Mouse (Mus musculus): ENCODE measurements around the gene P2ry14.
"Not testable (repeated sequence)": the region's sequence is repeated elsewhere in the genome, so short reads cannot be mapped to it uniquely, and the experiment has no call there.

Gene P2ry14

DNA sequence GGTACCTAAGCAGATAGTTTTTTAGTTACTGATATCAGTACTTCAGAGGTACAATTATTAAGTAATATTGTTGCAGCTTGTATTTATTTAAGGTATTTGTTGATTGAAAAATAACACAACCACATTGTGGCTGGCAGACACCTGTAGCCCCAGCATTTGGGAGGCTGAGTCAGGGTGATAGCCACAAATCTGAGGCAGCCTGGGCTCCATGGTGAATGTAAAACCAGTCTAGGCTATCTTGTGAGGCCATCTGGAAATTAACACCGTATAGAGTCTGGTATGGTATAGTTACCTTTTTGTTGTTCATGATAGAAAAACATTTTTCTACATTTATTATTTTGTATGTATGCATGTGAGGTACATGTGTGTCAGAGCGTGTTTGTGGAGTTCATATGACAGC, 51.3 kb downstream of the P2ry14 start:
- peak; percentile 70 for DNase-seq

DNA sequence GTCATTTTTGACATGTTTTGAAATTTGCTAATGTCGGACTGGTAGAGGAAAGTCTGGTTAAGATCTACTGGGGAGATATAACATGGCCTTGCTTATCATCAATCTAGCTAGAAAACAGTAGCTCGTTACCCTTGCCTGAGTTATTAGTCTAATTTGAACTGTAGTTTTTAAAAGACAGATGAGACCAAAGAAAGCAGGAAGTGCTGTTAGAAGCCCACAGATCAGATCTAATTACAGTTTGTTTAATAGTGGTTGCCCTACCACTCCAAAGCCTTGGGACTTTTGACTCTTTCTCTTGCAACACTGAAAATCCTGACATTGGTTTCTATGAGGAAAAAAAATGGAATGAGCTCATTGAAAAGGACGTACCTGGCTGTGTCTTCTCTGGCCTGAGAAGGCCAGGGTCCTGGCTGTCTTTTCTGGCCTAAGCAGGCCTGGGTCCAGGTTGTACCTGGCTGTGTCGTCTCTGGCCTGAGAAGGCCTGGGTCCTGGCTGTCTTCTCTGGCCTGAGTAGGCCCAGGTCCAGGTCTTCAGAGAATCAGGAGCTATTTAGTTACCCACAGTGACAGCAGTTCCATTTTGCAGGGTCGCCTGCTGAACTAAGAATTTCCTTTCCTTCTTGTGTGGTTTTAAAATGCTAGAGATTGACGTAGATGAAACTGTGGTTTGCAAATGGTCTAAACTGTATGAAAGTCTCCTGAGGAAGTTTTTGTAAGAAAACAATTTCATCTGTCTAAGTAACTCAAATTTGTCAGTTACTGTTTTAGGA, 52.0 kb downstream of the P2ry14 start, which contains the start of gene Gpr171:
TSS of gene Gpr171 (minus strand) at position 604 of the 769 bp plus-strand sequence.
- peak; percentile 36 for DNase-seq

- DNase-seq = peak; percentile 28
These were observed 54.9 kb downstream of the P2ry14 start for GRCm38 (mm10) chr3:59098540-59098939.

DNA sequence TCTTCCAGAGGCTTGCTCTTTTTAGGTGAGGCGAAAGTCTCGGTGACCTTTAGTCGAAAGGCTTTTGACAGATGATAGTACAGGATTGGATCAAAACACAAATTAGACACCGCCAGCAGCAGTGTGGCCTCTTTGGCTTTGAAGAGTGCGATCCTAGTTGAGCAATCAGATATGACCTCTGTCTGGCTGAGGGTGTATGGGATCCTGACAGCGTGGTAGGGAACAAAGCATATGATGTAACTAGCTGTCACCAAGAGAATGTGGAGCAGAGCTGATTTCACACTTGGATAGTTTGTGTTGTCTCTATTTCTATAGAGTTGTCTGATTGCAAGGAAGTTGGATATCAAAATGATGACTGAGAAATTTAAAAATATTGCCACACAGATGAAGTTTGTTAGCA, 56.0 kb downstream of the P2ry14 start:
- DNase-seq = peak; percentile 75

DNA sequence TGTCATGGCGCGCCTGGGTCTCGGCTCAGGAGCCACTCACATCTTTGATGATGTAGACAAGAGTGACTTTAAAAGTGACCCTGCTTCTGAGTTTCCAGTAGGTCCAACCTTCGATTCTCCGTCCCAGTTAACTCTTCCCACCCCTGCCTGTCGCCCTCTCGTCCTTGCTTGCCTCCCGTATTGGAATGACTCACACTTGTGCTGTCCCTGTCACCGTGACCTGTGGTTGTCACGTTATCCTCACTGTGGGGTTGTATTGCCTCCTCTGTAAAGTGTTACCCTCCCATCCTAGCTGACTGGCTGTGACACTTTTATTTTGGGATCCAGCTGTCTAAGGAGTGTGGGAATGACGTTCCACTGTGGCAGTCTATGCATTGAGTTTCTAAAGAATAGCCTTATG, 60.7 kb downstream of the P2ry14 start:
- DNase-seq = peak; percentile 77

GRCm38 (mm10) chr3:59080919-59081318, 72.5 kb downstream of the P2ry14 start:
- DNase-seq = no peak

DNA sequence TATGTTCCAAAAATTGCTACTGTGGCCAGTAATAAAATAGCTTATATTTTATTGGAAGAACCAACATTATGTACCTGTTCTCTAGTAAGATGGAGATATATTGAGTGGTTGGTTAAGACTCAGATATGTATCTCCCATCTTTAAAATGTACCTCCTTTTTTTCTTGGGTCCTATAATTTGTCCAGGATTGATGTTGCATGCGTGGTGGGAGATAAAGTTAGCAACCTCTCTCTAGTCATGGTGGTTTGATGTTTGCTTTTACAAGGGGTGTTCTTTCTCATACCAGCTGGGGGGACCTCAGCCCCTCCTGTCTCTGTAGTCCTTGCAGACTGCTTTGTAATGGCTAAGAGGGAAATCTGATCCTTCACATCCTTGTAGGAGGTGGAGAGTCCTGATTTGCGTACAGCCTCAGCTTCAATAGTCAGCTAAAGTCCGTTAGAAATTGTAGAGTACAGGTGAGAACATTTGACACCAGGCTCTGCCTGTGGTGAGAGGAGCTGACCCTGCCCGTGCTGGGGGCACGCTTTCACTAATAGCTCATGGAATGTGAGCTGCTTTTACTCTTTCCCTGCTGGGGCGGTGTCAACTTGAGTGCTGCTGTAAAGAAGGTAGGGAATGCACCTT, 73.0 kb downstream of the P2ry14 start:
- no peak for DNase-seq

DNA sequence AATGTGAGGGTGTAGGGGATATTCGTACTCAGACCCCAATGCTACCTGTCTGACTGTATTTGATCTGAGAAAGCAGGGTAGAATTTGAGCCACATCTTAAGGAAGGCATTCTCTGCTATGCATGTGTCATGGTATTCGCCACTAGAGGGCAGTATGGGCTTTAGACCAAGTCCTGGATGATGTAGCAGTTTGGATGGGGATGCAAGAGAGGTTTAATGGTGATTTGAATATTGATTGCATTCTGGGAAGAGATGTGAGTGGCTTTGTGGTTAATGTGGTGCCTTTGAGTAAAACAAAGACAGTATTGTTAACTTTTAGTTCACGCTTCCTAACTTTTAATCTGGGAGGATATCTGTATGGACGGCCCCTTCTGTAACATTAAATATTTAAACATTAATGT, 74.1 kb downstream of the P2ry14 start:
- DNase-seq = no peak

DNA sequence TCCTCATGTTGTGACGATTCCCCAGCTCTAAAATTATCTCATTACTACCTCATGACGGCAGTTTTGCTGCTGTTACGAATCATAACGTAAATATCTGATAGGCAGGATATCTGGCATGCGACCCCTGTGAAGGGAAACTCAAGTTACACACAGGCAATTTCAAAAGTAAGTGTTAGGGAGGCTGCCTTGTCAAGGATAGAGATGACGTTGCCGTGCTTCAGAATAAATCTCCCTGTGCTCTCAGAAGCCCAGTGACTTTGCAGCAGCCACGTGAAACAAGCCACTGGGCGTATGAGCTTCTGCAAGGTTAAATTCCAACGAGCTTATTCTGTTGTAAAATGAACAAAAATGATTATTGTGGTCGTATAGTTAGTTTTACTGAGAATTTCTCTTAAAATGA, 74.8 kb downstream of the P2ry14 start:
- peak; percentile 69 for DNase-seq

DNA sequence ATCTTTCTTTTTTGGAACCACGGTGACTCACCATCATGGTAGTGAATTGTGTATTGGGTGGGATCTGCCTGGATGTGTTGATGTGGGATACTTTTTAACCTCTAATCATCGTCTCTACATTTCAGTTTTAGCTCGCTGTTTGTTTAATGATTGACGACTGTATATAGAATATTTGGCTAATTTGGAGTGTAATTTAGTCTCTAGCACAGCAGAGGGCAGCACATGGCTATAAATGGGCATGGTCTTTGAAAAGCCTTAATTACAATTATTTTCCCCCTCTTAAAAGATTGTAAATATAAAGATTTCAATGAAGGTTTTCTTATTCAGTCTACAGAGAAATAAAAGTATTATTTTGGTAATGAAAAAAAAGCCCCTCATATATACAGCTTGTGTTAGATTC, 76.1 kb downstream of the P2ry14 start:
- DNase-seq = no peak

DNA sequence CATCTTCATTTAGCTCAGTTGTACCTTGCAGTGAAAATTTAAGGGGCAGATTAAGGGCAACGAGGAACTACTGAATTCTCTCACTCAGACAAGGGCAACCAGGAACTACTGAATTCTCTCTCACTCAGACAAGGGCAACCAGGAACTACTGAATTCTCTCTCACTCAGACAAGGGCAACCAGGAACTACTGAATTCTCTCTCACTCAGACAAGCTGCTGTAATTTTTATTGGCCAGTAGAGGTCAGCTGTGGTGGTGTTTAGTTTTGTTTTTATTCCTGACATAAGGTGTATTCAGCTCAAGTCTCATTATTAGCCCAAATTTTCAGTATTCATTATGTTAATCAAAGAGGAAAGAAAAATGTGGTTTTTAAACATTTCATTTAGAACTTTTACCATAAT, 84.3 kb downstream of the P2ry14 start:
- not testable (repeated sequence) for DNase-seq

GRCm38 (mm10) chr3:59066558-59067294, 86.7 kb downstream of the P2ry14 start:
- no peak for DNase-seq

DNA sequence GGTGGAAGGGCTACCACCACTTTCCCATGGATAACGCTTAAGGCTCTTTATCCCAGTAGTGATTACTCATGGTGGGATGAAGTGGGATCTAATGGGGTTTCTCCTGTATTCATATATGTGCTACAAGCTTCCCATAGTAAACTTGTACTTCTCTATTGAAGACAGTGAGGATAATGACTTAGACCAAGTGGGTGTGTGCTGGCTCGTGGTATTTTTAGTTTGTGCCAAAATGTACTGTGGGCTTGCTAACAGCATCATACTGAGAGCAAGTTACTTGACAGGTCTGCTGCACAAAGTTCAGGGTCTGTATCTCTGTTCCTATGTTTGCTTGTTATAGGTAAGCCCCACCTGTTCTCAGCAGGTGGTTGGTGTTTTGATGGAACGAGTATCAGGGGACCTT, 87.5 kb downstream of the P2ry14 start:
- DNase-seq = no peak
